Mouse (Mus musculus) small intestine, adult 2 months (tissue): ENCODE measurements around the gene Zfp853.

Experiments used
- CTCF ChIP-seq: fragments of 200-500 bp; IDR thresholded peaks from 2 replicates; pipeline ENCODE4 v1.5.1; 2012; ENCODE audit warnings: low read depth, mild to moderate bottlenecking, control low read depth, inconsistent platforms, low read length, moderate library complexity, mixed read lengths; ENCODE audit not compliant: insufficient replicate concordance, insufficient read length; ENCODE audit errors: extremely low read depth
- POLR2A ChIP-seq: fragments of 200-500 bp; IDR thresholded peaks from 2 replicates; pipeline ENCODE4 v1.6.1; 2012; ENCODE audit warnings: low read depth, mild to moderate bottlenecking, control low read depth, inconsistent platforms, low read length, moderate library complexity

DNA sequence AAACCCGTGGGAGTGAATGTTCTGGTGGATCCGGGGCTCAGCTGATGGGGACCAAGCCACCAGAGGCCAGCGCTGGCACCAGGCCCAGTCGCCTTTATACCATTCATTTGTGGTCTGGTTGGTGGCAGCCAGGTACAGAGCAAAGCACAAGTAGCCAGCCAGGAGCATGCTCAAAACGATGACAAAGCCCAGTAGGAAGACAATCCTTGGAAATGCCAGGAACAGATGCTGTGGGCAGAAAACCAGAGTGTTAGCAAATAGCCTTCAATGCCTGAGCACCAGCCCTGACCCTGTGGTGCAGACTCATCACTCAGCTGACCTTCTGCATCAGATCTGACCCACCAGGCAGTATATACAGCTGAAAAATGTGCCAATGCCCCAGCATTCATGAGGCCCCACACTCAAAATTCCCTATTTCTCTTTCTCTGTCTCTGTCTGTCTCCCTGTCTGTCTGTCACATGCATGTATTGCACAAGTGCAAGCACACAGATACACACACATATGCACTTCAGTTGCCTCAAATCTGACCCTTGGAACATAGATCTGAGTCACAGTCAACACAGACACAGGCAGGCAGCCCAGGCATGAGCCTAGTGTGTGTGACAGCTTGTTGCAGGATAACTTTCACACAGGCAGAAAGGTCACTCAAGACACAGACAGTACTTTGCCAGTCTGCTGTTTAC, 23.3 kb upstream of the Zfp853 start:
- no peak for TF ChIP-seq CTCF
- no peak for TF ChIP-seq POLR2A
